Mouse (Mus musculus) heart, adult 9 months (tissue): Measurements from ENCODE around the gene Eda.
"Not testable (repeated sequence)": the region's sequence is repeated elsewhere in the genome, so short reads cannot be mapped to it uniquely, and the experiment has no call there.

Experiments used
- DNase-seq, 2 experiments: peaks; one replicate each; pipeline ENCODE4 v3.0.0; 2022; ENCODE audit warnings: low spot score in 2 of 2

The Eda gene

GRCm38 (mm10) chrX:100409245-100409644 lies 433.8 kb downstream of the Eda start:
- no peak for DNase-seq

- DNase-seq, result no peak
These were observed 453.3 kb downstream of the Eda start, which contains the start of gene Otud6a for GRCm38 (mm10) chrX:100428693-100429092. TSS of gene Otud6a (plus strand) at chrX:100429013.

- no peak for DNase-seq
These were observed 456.9 kb downstream of the Eda start for GRCm38 (mm10) chrX:100432311-100432710.

- not testable (repeated sequence) for DNase-seq
These were observed 467.2 kb downstream of the Eda start, which contains the start of gene Awat2 for GRCm38 (mm10) chrX:100442617-100443016. TSS of gene Awat2 (minus strand) at chrX:100442717.

- DNase-seq, result no peak
These were observed 468.1 kb downstream of the Eda start for GRCm38 (mm10) chrX:100443532-100443931.
